12 mouse cellular contexts compared by ENCODE assay signal in the genomic region with DNA sequence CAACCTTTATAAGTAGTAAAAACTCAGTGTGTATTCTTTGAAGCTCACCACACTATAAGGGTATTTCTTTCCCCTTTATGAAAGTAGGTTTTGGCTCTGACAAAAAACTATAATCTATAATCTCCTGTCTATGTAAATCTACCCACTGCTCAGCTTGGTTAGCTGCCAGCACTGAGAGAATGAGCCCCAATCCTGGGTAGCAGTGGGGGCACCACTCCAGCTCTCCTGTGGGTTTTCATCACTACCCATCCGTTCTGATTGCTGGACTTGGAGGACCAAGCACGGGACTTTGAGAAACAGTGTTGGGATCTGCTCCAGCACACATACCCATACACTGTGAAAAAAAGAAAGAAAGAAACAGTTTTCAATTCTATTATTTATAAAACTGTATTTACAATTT.
"Had no signal": no experiment of that assay in that cellular context is flagged by ENCODE, and none has a peak within 500 bp of the region (broad histone marks: within the 10 kb centered on the region; RNA-seq: fewer than 3 reads in every experiment).

No protein-coding gene starts in this region.

- H3K4me3 ChIP-seq: kidney, embryonic 15.5 days; limb, embryonic 10.5 days; liver, embryonic 15.5 days; midbrain, embryonic 13.5 days; myocyte; neural tube, embryonic 15.5 days had no signal

- H3K27ac ChIP-seq: kidney, embryonic 15.5 days; limb, embryonic 10.5 days; liver, embryonic 15.5 days; midbrain, embryonic 13.5 days; neural tube, embryonic 15.5 days had no signal

- ATAC-seq: lung, postnatal 0 days; midbrain, embryonic 13.5 days had no signal

- DNase-seq: kidney, postnatal 25 days; lung, adult 2 months; lung, postnatal 36 days; thymus, adult 18-20 months; thymus, postnatal 14 days had no signal
